Mouse (Mus musculus): ENCODE results near the gene Bst1.

Bst1 gene

GRCm38 (mm10) chr5:43810427-43811062 is 8.1 kb upstream of the Bst1 start:
- no peak for DNase-seq (ENCODE audit: low spot score in 2 of 2)

DNA sequence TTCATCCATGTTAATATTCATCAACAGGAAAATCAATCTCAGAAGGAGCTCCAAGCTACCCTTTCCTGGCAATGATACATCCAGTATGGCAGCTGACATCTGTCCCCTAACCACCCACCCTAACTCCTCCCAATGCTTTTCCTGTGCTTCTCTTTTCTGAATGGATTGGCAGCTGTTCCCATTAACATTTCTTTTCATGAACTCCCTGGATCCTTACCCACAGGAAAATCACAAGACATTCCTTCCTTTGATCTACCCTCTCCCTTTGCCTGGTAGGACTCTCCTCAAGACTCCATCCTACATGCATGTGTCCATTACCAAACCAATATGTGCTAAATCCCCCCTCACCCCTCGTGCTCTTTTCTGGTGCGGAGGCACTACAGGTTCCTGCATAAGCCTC is 4.1 kb upstream of the Bst1 start:
- DNase-seq (ENCODE audit: low spot score in 2 of 2) = no peak

DNA sequence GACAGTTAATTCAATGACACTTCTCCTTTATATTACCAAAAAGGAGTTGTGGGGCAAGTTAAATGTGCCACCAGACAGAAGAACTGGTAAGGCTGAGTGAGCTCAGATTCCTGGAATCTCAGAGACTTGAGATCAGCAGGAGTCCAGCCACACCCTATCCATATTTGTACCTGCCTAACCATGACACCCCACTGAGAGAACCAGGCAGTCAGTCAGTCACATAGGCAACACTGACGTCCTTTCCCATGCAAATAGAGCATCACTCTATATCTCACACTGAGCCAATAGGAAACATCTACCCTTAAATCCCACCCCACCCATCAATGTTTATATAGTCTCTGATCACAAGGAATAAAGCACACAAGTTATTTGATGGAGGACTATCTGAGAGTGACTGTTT is 2.9 kb upstream of the Bst1 start:
- no peak for DNase-seq (ENCODE audit: low spot score in 2 of 2)

DNA sequence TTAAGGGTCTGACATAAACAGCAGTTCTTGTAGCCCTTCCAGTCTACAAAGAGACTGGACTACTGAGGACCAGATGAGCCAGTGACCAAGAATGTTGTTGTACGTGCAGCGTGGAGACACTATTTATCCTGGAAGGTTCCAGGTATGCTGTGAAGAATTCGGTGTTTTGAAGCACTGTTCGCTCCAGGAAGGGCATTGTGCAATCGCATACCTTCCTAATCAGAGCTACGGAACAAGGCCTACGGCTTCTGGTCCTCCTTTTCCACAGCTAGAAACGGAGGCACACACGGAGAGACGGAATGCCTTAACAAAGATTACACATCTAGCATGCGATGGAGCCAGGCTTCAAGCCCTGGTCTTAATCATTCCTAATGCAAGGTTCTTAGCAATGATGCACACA is 2.1 kb downstream of the Bst1 start:
- DNase-seq (ENCODE audit: low spot score in 2 of 2) = no peak

DNA sequence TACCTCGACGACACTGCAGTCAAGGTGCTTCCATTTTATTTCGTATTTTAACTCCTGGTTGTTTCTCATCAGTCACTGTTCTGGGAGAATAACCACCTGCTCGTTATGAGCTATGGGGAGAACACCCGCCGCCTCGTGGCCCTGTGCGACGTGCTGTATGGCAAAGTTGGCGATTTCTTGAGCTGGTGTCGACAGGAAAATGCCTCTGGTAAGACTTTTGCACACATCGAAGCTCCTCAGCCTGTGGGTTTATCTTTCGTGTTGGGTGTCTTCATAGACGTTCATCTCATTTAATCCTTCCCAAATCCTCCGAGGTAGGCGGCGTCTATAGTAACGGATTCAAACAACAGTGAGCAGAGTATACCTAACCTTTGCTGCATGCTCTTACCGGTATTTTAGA is 2.9 kb downstream of the Bst1 start, which contains the start of gene Fbxl5:
Gene Fbxl5, minus strand, starts transcription at position 101 of the 400 bp plus-strand sequence.
- no peak for DNase-seq (ENCODE audit: low spot score in 2 of 2)

- DNase-seq (ENCODE audit: low spot score in 2 of 2) = no peak
Observed at GRCm38 (mm10) chr5:43822199-43822598, 3.5 kb downstream of the Bst1 start.

GRCm38 (mm10) chr5:43822824-43823223 is 4.1 kb downstream of the Bst1 start:
- no peak for DNase-seq (ENCODE audit: low spot score in 2 of 2)

DNA sequence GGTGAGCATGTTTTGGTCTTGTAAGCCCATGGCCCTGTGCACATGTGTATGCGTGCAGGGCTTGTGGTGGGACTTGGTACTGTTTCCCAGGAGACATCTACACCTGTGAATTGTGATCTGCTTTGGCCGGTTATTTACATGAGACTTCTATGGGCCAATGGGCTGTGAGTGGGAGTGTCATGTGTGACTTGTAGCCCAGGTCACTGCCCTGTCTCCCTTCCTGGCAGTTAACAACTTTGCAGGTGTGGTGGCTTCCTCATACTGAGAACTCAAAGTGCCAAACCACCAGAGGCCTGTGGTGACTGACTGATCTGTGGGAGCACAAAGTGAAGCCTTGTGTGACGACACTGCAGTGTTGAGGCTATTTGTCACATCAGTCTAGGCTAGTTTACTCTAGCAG is 5.9 kb downstream of the Bst1 start:
- no peak for DNase-seq (ENCODE audit: low spot score in 2 of 2)

DNA sequence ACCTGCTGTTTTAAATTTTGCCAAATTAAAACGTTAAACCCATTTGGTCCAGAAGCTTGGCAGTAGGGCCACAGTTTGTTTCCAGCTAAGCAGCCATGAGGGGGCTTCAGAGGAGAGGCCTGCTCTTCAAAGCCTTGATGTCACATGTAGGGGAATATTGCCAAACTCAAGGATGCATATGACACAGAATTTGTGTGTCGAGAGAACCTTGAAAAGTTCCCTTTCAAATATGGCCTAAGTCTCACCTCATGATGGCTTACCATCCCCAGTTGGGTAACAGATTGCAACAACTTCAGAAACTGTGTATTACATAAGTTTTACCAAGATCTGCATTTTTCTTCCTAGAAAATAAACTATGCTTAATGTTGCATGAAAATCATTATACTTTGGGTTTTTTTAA is 8.2 kb downstream of the Bst1 start:
- no peak for DNase-seq (ENCODE audit: low spot score in 2 of 2)

DNA sequence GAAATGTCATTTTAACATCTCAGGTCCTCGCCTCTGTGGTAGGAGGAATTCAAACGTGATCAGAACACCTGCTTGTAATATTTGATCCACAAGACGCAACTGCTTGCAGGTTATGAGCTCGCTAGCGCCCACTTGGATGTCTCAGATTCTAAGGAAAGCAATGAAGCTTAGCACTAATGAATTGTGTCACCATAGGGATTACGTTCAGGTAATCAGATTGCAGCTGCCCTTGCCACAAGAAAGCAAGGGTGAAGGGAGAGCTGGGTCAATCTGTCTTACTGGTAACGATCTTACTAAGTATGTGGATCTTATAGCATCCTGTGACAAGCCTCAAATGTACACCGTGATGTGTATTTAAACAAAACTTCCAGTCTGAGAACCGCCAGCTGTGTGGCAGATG is 8.7 kb downstream of the Bst1 start:
- DNase-seq (ENCODE audit: low spot score in 2 of 2) = no peak

GRCm38 (mm10) chr5:43836590-43836989 is 17.9 kb downstream of the Bst1 start:
- DNase-seq (ENCODE audit: low spot score in 2 of 2) = peak in 1 of 2 experiments; percentile 9

GRCm38 (mm10) chr5:43837372-43837771 is 18.7 kb downstream of the Bst1 start:
- DNase-seq (ENCODE audit: low spot score in 2 of 2) = peak in 1 of 2 experiments; percentile 37

- peak in 1 of 2 experiments; percentile 28 for DNase-seq (ENCODE audit: low spot score in 2 of 2)
Observed at GRCm38 (mm10) chr5:43841144-43842010, 22.7 kb downstream of the Bst1 start.

DNA sequence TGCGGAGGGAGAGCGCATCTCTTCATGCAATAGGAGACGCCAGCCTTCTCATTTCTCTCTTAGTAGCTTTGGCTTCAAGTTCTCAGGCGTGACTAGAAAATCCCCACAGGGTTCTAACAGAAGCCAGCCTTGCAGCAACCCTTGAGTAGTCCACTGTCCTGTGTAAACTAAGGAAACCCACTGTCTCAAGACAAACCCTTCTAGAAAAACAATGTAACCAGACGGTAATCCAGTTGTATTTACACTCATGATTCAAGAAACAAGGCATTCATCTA is 23.3 kb downstream of the Bst1 start:
- no peak for DNase-seq (ENCODE audit: low spot score in 2 of 2)

DNA sequence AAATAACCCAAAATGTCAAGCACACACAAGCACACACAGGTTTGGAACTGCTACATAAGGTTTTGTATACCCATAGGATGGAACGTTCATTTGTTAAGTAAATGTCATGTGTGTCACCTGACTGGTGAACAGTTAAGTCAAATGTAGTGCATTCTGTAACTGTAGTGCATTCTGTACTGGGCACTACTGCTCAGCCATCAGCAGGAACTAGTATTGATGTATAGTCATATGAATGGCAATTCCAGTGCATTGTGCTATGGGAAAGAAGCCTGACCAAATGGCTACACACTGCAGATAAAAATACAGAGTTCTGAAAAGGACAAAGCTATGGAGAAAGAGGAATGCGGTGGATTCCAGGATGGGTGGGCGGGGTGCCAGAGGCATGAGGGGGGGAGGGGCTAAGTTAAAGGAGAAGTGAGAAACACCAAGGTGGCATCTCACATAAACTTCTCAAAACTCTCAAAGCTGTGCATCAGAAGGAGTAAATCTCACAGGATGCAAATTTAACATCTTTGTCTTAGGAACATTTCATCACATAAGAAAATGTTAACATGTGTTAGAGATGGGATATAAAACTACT is 24.0 kb downstream of the Bst1 start:
- no peak for DNase-seq (ENCODE audit: low spot score in 2 of 2)

DNA sequence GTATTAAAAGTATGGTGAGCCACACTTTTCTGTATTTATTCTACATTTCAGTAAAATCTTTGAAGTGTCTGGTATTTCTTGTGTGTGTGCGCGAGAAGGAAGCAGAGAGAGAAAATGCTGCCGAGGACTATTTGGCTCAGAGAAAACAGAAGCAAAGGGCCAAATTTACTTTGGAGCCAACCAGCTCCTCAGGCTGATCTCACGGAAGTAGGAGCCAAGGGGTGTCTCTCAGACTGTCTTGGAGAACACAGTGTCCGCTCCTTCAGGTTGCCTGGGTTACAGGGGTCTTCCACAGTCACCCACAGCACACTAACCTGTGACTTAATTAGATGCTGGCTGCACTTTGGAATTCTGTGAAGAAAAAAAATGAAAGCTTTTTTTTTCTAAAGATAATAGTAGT is 26.4 kb downstream of the Bst1 start:
- no peak for DNase-seq (ENCODE audit: low spot score in 2 of 2)

DNA sequence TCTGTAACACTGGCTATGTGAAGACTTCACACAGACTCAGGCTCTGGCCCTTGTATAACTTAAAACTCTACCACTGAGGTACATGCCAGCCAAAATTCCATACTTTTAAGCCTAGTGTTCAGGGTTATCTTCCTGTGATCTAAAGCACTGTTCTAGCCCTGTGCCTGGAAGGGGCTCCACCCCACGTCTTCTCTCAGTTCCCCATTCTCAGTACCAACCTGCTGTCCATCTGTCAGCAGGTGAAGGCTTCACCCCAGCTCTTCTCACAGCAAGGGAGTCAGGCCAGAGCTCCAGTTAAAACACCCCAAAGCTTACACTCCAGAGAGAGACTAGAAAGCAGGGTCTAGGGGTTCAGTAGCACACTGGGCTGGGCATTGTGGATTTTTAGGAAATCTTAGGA is 27.0 kb downstream of the Bst1 start:
- no peak for DNase-seq (ENCODE audit: low spot score in 2 of 2)

GRCm38 (mm10) chr5:43846227-43846626 is 27.5 kb downstream of the Bst1 start:
- DNase-seq (ENCODE audit: low spot score in 2 of 2) = no peak

DNA sequence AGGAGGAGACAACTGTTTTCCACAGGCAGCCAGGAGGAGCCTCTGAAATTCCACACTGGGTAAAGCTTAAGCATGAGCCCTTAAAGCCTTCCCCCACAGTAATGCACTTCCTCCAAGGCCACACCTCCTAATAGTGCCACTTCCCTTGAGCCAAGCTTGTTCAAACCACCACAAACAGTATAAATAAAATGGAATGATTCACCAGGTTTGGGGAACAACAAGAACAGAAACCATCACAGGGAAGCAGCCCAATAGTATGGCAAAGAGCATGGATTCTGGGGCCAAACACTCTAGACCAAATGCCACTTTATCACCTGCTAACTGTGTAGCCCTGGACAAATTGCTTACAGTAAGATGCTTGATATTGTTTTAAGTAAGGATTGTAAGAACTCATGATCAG is 28.9 kb downstream of the Bst1 start:
- DNase-seq (ENCODE audit: low spot score in 2 of 2) = no peak

- DNase-seq (ENCODE audit: low spot score in 2 of 2) = no peak
Observed at GRCm38 (mm10) chr5:43848275-43848674, 29.6 kb downstream of the Bst1 start.

DNA sequence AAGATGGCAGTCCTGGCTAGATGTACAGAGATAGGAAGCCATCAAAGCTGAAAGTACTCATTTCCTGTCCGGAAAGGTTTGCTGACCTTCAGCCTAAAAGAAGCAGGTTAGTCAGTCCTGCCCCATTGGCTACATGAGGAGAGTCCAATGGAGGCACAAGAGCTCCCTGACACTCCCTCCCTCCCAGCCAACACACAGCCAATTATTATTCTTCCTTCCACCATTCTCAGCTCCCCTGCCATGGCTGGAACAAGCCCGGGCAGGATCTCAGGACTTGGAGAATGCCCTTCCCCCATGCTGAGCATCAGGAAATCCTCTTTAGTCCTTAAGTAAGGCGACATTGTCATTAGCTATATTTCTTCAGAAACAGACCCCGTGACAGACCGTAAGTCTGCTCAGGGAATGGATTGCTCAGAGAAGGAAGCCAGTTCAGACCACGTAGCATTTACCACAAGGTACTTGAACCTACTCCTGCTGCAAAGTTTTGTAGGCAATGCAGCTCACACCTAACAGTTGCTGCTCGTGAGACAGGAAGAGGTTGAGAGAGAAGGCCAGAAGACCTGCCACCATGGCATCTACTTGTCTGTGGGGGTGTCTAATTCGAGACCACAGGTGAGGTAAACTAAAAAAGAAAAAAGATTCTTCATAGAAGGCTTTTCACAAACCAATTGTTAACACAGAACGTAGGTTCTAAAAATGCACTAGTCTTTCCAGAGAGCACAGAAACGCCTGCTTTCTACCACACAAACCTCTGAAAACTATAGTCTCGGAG is 34.6 kb downstream of the Bst1 start:
- DNase-seq (ENCODE audit: low spot score in 2 of 2) = no peak

- DNase-seq (ENCODE audit: low spot score in 2 of 2) = no peak
Observed at GRCm38 (mm10) chr5:43853868-43854488, 35.3 kb downstream of the Bst1 start.

All from cerebellum, postnatal 4 days (tissue).